Mouse (Mus musculus): ENCODE data around the gene Tab1.

DNA sequence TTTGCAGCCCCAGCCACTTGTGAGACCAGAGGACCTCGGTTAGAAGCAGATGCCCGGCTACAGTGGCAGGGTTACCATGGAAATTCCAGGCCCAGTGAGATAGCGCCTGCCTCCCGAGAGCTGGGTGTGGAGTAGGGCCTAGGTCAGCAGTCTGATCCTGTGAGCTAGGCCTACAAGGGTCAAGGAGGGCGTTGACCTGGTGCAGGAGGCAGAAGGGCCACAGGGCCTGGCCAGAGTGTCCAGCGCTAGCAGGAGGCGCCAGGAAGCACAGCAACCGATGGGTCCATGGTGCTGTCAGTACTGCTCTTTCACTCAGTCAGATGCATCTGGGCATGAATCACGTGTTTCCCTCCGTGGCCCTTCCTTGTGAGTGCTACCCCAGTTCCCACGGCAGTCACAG lies 20.8 kb downstream of the Tab1 start:
- TF ChIP-seq TAL1 (IDR thresholded peaks at IDR 0.05; ENCODE audit: low read length) (no peak), GATA1 (IDR thresholded peaks at IDR 0.05; ENCODE audit: low read length) (no peak)
